Mouse (Mus musculus) bone marrow, adult 2 months (tissue): ENCODE measurements around the gene Cenpl.

Source experiments
- CTCF ChIP-seq: fragments of 200-500 bp; IDR thresholded peaks from 2 replicates; pipeline ENCODE4 v1.5.1; 2011; ENCODE audit warnings: low read length, control low read depth; ENCODE audit not compliant: control insufficient read depth, insufficient read depth
- POLR2A ChIP-seq: fragments of 200-500 bp; IDR thresholded peaks from 2 replicates; pipeline ENCODE4 v1.6.1; 2011; ENCODE audit warnings: low read depth, mild to moderate bottlenecking, control low read depth, low read length, borderline replicate concordance; ENCODE audit not compliant: control insufficient read depth

- TF ChIP-seq POLR2A = no peak
- TF ChIP-seq CTCF = no peak
Observed at GRCm38 (mm10) chr1:161036411-161036841, 34.1 kb upstream of the Cenpl start.
